Mouse (Mus musculus): ENCODE data around the gene Inha.

The Inha gene

DNA sequence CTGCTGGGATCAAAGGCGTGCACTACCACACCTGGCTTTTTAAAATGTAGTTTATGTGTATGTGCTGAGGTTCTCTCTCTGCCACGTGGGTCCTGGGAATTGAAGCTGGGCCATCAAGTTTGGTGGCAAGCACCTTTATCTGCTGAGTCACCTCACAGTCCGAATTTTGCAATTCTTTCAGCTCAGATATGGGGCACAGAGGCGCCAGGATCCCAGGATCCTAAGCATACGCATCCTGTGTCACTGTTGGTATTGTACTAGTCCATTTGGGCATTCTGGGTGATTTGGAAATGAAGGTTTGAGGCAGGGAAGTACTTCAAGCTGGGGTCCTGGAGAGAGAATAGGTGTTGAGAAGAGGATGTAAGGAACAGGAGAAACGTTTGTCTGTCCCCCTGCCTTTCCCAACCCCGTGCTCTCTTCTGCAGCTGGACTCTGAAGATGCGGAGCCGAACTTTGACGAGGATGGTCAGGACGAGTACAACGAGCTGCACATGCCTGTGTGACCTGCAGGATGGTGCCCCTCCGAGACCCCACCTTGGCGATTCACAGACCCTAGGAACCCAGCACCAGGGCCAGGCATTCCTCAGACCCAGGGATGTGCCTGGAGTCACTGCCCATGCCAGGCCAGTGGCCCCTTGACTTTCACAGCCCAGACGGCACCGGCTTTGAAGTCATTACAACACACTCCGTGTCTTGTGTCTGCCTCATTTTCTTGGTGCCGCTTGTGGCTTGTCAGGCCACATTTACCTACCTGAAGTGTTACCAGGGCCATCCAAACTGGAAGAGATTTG lies 51.7 kb downstream of the Inha start:
- peak; percentile 44 to 55 for DNase-seq (ENCODE audit: low spot score in 2 of 2)

GRCm38 (mm10) chr1:75559212-75559925 lies 52.5 kb downstream of the Inha start:
- DNase-seq (ENCODE audit: low spot score in 2 of 2), result peak; percentile 96 to 97
